Mouse (Mus musculus) liver, adult 2 months (tissue): ENCODE data around the gene C7.

ENCODE experiments used
- CTCF ChIP-seq: fragments of 200-500 bp; IDR thresholded peaks from 2 replicates; pipeline ENCODE4 v1.5.1; 2011; ENCODE audit warnings: low read depth, low read length, control low read depth
- POLR2A ChIP-seq: fragments of 200-500 bp; IDR thresholded peaks from 2 replicates; pipeline ENCODE4 v1.6.1; 2011; ENCODE audit warnings: low read length, control low read depth; ENCODE audit not compliant: insufficient read depth; ENCODE audit errors: extremely low read depth

DNA sequence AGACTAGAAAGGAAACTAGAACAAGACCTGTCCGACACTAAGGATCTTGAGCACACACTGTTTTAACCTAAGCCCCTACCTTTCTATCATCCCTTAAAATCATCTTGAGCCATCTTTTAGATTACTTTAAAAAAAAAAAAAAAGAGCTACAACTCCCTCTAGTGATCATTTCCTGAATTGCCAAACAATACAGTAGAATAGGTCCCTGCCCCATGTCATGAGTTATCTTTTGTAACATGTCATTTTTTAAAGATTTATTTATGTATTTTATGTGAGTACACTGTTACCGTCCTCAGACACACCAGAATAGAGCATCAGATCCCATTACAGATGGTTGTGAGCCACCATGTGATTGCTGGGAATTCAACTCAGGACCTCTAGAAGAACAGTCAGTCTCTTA, 42.8 kb upstream of the C7 start:
- TF ChIP-seq CTCF (no peak), POLR2A (no peak)
